Mouse (Mus musculus) kidney, adult 2 months (tissue): ENCODE results near the gene Capn13.

ENCODE experiments used
- CTCF ChIP-seq: fragments of 200-500 bp; conservative IDR thresholded peaks from 2 replicates; pipeline ENCODE4 v1.5.1; 2011; ENCODE audit warnings: low read depth, mild to moderate bottlenecking, control low read depth, low read length, moderate library complexity, mixed read lengths; ENCODE audit not compliant: insufficient read depth, insufficient read length
- POLR2A ChIP-seq: fragments of 200-500 bp; IDR thresholded peaks from one replicate; pipeline ENCODE4 v1.6.1; 2011; ENCODE audit warnings: low read depth, low read length, control low read depth

- TF ChIP-seq CTCF (peak; percentile 34; the same call in 1 of the 2 replicates), POLR2A (no peak)
These were observed 122.9 kb downstream of the Capn13 start for GRCm38 (mm10) chr17:73277770-73278169.
